Mouse (Mus musculus): ENCODE results near the gene Gm19426. TPM values are rescaled to one million over a fixed set of nuclear protein-coding genes. Genes with fewer than 3 reads are reported as not detected.

Gene Gm19426
- polyA plus RNA-seq, 1 experiment, result 0.18 TPM

DNA sequence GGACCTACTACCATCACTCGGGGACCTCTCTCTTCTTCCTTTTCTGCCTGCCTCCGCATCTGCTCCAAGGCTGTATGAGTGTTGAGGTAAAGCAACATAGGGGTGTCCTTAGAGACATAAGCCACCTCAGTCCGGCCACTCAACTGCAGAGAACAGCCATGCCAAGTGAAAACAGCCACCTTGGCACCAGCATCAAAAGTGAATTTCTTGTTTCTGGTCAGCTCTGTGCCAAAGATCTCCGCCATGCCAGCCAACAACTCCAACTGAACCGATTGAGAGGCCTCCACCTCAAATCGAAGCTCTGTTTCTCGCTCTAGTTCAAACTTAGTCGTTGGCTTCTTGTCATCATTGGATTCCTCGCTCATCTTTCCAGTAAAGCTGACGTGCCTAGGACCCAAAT, 17.7 kb downstream of the Gm19426 start:
- 90% methylated on average over 10 of the region's 10 CpGs for WGBS
- peaks cover 9% of the 10 kb centered on the region for H3K4me1 ChIP-seq (ENCODE audit: control insufficient read depth, insufficient read depth, insufficient read length, low read length)
- TF ChIP-seq POLR2A (IDR thresholded peaks at IDR 0.05; ENCODE audit: low read depth, low read length), result no peak
- no peak for TF ChIP-seq CTCF (IDR thresholded peaks at IDR 0.05; ENCODE audit: extremely low read depth, insufficient read length, insufficient replicate concordance, low read depth, low read length)
- H3K27ac ChIP-seq (ENCODE audit: insufficient read depth, low read depth, low read length), result no peak overlapping the region
- H3K4me3 ChIP-seq (ENCODE audit: low read depth, low read length), result no peak overlapping the region
- no peaks in the 10 kb centered on the region for H3K27me3 ChIP-seq (ENCODE audit: control insufficient read depth, insufficient read depth, low read length)
- H3K36me3 ChIP-seq (ENCODE audit: control insufficient read depth, insufficient read depth, low read length), result peaks cover 20% of the 10 kb centered on the region

GRCm38 (mm10) chr2:84723856-84724255, 19.6 kb downstream of the Gm19426 start:
- TF ChIP-seq CTCF (IDR thresholded peaks at IDR 0.05; ENCODE audit: extremely low read depth, insufficient read length, insufficient replicate concordance, low read depth, low read length), result no peak
- no peak for TF ChIP-seq POLR2A (IDR thresholded peaks at IDR 0.05; ENCODE audit: low read depth, low read length)

DNA sequence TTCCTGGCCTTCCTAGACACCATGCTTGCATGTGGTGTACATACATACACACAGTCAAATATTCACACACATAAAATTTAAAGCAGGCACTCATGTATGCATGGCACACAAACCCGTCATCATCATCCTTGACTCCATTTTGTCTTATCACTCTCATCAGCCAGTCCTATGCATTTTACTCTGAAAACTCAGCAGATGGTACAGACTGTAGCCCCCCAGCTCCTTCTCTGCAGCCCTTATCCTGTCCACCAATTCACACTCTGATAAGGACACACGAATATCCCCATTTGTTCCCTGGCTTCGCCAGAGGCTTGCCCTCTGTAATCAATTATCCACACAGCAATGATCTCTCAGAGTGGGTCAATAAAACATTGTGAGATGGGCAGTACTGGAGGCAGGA, 22.3 kb downstream of the Gm19426 start:
- no peak overlapping the region for H3K27ac ChIP-seq (ENCODE audit: insufficient read depth, low read depth, low read length)
- WGBS, result 72% methylated on average over 3 of the region's 3 CpGs
- TF ChIP-seq CTCF (IDR thresholded peaks at IDR 0.05; ENCODE audit: extremely low read depth, insufficient read length, insufficient replicate concordance, low read depth, low read length) (no peak), POLR2A (IDR thresholded peaks at IDR 0.05; ENCODE audit: low read depth, low read length) (no peak)
- H3K4me3 ChIP-seq (ENCODE audit: low read depth, low read length), result no peak overlapping the region
- H3K36me3 ChIP-seq (ENCODE audit: control insufficient read depth, insufficient read depth, low read length), result peaks cover 21% of the 10 kb centered on the region
- H3K27me3 ChIP-seq (ENCODE audit: control insufficient read depth, insufficient read depth, low read length), result no peaks in the 10 kb centered on the region
- H3K4me1 ChIP-seq (ENCODE audit: control insufficient read depth, insufficient read depth, insufficient read length, low read length), result peaks cover 12% of the 10 kb centered on the region

More at GRCm38 (mm10) chr2:84723856-84724255, 19.6 kb downstream of the Gm19426 start:
- WGBS, result 89% methylated on average over 14 of the region's 14 CpGs
- peaks cover 9% of the 10 kb centered on the region for H3K4me1 ChIP-seq (ENCODE audit: control insufficient read depth, insufficient read depth, insufficient read length, low read length)
- H3K27me3 ChIP-seq (ENCODE audit: control insufficient read depth, insufficient read depth, low read length), result no peaks in the 10 kb centered on the region
- H3K27ac ChIP-seq (ENCODE audit: insufficient read depth, low read depth, low read length), result no peak overlapping the region
- no peak overlapping the region for H3K4me3 ChIP-seq (ENCODE audit: low read depth, low read length)
- H3K36me3 ChIP-seq (ENCODE audit: control insufficient read depth, insufficient read depth, low read length), result peaks cover 21% of the 10 kb centered on the region

DNA sequence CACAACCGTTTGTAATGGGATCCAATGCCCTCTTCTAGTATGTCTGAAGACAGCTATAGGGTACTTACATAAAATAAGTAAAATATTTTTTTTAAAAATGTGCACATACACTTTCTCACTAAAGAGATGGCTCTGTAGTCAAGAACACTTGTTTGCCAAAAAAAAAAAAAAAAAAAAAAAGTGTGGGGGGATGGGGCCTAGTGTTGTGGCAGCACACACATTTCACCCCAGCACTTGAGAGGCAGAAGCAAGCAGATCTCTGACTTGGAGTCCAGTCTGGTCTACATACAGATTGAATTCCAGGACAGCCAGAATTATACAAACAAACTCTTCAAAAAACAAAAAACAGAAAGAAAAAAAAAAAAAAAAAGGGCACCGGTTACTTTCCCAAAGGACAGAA, 22.7 kb downstream of the Gm19426 start:
- H3K27me3 ChIP-seq (ENCODE audit: control insufficient read depth, insufficient read depth, low read length), result no peaks in the 10 kb centered on the region
- 91% methylated on average over 2 of the region's 2 CpGs for WGBS
- TF ChIP-seq POLR2A (IDR thresholded peaks at IDR 0.05; ENCODE audit: low read depth, low read length) (no peak), CTCF (IDR thresholded peaks at IDR 0.05; ENCODE audit: extremely low read depth, insufficient read length, insufficient replicate concordance, low read depth, low read length) (no peak)
- no peak overlapping the region for H3K27ac ChIP-seq (ENCODE audit: insufficient read depth, low read depth, low read length)
- no peak overlapping the region for H3K4me3 ChIP-seq (ENCODE audit: low read depth, low read length)
- peaks cover 20% of the 10 kb centered on the region for H3K36me3 ChIP-seq (ENCODE audit: control insufficient read depth, insufficient read depth, low read length)
- H3K4me1 ChIP-seq (ENCODE audit: control insufficient read depth, insufficient read depth, insufficient read length, low read length), result peaks cover 10% of the 10 kb centered on the region

- no peak overlapping the region for H3K4me3 ChIP-seq (ENCODE audit: low read depth, low read length)
- TF ChIP-seq CTCF (IDR thresholded peaks at IDR 0.05; ENCODE audit: extremely low read depth, insufficient read length, insufficient replicate concordance, low read depth, low read length) (no peak), POLR2A (IDR thresholded peaks at IDR 0.05; ENCODE audit: low read depth, low read length) (no peak)
- H3K4me1 ChIP-seq (ENCODE audit: control insufficient read depth, insufficient read depth, insufficient read length, low read length), result peaks cover 6% of the 10 kb centered on the region; the same call in 1 of the 2 replicates
- 0 out of 2 replicates have a peak, but pooled peaks cover 6% of the 10 kb centered on the region for H3K36me3 ChIP-seq (ENCODE audit: control insufficient read depth, insufficient read depth, low read length)
- no peaks in the 10 kb centered on the region for H3K27me3 ChIP-seq (ENCODE audit: control insufficient read depth, insufficient read depth, low read length)
- 92% methylated on average over 4 of the region's 4 CpGs for WGBS
- no peak overlapping the region for H3K27ac ChIP-seq (ENCODE audit: insufficient read depth, low read depth, low read length)
These were observed 26.1 kb downstream of the Gm19426 start for GRCm38 (mm10) chr2:84717357-84717756.

- Histone ChIP-seq H3K27ac (ENCODE audit: insufficient read depth, low read depth, low read length) (peak overlapping the region; percentile 92), H3K36me3 (ENCODE audit: control insufficient read depth, insufficient read depth, low read length) (0 out of 2 replicates have a peak, but pooled peaks cover 6% of the 10 kb centered on the region), H3K27me3 (ENCODE audit: control insufficient read depth, insufficient read depth, low read length) (no peaks in the 10 kb centered on the region), H3K4me1 (ENCODE audit: control insufficient read depth, insufficient read depth, insufficient read length, low read length) (peaks cover 6% of the 10 kb centered on the region; the same call in 1 of the 2 replicates), H3K4me3 (ENCODE audit: low read depth, low read length) (no peak overlapping the region)
- TF ChIP-seq CTCF (IDR thresholded peaks at IDR 0.05; ENCODE audit: extremely low read depth, insufficient read length, insufficient replicate concordance, low read depth, low read length) (no peak), POLR2A (IDR thresholded peaks at IDR 0.05; ENCODE audit: low read depth, low read length) (no peak)
- 12% methylated on average over 9 of the region's 9 CpGs for WGBS
These were observed 26.8 kb downstream of the Gm19426 start for GRCm38 (mm10) chr2:84716423-84717355.

All from small intestine, adult 2 months (tissue).